Mouse (Mus musculus) megakaryocyte, embryonic 14.5 days (primary cell): ENCODE measurements around the gene Hdac4.

ENCODE experiments used
- FLI1 ChIP-seq: IDR thresholded peaks from 2 replicates; pipeline ENCODE4 v1.6.1; 2012; ENCODE audit warnings: low read length, inconsistent platforms, mixed read lengths
- GATA1 ChIP-seq: IDR thresholded peaks from 3 replicates; pipeline ENCODE4 v1.6.1; 2012; ENCODE audit warnings: mixed read lengths, low read length, inconsistent platforms, borderline replicate concordance

- TF ChIP-seq GATA1 (no peak), FLI1 (no peak)
These were observed 109.2 kb downstream of the Hdac4 start for GRCm38 (mm10) chr1:92086277-92086813.
